Mouse (Mus musculus): ENCODE data around the gene Zxdc. TPM values are rescaled to one million over a fixed set of nuclear protein-coding genes. Genes with fewer than 3 reads are reported as not detected.

The Zxdc gene
- polyA plus RNA-seq, 1 experiment: not detected

DNA sequence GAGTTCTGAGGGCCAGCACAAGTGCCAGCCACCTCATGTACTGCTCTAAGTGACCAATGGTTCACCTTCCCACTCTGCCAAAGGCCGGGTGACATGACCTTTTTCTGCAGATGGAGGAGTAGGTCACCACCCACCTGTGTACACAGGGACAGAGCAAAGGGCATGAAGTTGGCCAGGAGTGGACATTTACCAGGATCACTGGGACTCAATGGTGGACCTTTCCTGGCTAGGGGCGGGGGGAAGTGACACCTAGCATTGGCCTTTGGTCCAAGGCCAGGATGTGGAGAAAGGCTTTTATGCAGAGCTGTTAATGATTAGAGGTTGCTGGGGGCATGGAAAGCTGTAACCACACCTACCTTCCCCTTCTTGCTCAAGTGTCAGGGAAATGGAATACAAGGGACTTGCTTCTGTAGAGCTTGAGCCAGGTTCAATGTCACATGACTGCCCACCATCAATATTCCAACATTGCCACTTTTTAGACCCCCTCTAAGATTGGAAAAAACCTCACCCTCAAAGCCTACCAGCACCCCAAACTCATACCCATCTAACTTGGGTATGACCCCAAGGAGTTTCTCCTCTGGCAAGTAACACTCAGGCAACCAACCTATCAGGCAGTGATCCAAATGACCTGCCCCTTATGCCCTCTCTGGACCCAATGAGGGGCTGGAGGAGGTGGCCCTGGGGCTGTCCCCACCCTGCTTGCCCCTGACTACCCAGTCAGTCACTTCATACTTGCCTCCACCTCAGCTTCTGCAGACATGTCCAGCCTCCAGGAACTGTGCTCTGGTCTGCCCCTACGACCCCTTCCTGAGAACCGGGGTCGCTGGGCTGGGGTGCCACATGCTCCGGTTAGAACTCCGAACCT, 36.5 kb upstream of the Zxdc start, which contains the start of gene Uroc1:
Gene Uroc1 (plus strand): TSS at position 724 of the 865 bp plus-strand sequence.
- Histone ChIP-seq H3K27ac (ENCODE audit: insufficient read depth, low read depth, low read length) (no peak within 1 kb of the TSS), H3K4me1 (ENCODE audit: control insufficient read depth, insufficient read depth, low read length) (no peaks in the 10 kb centered on the region), H3K4me3 (ENCODE audit: insufficient read depth, low read depth, low read length) (no peak within 1 kb of the TSS)
- TF ChIP-seq CTCF (IDR thresholded peaks at IDR 0.05; ENCODE audit: insufficient read depth, low read depth, low read length) (no peak), POLR2A (IDR thresholded peaks at IDR 0.05; ENCODE audit: insufficient read depth, low read depth, low read length) (no peak)
- WGBS: 90% methylated on average over 7 of the region's 7 CpGs

DNA sequence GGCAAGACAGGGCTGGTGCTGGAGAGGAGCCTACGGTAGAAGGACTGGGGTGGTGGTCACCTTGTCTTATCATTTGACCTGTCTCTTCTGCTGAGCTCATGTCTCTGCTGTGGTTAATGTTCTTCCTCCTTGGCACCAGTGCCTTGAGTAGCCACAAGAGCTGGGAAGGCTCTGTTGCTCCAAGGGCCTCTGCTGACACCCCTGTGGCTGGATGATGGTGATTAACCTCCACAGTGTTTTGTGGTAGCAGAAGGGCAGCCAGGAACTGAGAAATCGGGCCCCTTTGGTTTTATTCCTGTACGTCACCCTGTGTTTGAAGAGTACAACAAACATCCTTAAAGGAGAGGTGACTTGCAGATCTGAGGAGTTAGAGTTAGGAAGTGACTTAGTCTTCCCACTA, 35.0 kb upstream of the Zxdc start:
- WGBS: 84% methylated on average over 3 of the region's 3 CpGs
- Histone ChIP-seq H3K4me3 (ENCODE audit: insufficient read depth, low read depth, low read length) (no peak overlapping the region), H3K27ac (ENCODE audit: insufficient read depth, low read depth, low read length) (no peak overlapping the region), H3K4me1 (ENCODE audit: control insufficient read depth, insufficient read depth, low read length) (no peaks in the 10 kb centered on the region)
- TF ChIP-seq POLR2A (IDR thresholded peaks at IDR 0.05; ENCODE audit: insufficient read depth, low read depth, low read length): no peak
- TF ChIP-seq CTCF (IDR thresholded peaks at IDR 0.05; ENCODE audit: insufficient read depth, low read depth, low read length): no peak

DNA sequence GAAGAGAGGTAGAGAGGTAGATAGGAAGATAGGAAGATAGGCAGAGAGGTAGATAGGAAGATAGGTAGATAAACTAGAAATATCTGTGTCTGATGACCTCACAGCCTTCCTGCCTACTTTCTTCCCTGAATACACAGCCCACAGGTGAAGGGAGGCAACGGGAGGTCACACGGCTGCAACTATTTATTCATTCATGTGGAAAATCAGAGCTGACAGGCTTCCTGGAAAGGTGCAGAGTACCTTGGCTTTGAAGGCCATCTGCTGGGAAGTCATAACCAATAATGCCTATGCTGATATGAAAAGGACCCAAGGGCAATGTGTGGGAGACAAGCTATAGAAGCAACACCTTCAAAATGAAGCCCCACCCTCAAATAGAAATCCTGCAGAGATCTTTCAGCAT, 26.9 kb upstream of the Zxdc start:
- Histone ChIP-seq H3K27ac (ENCODE audit: insufficient read depth, low read depth, low read length) (no peak overlapping the region), H3K4me1 (ENCODE audit: control insufficient read depth, insufficient read depth, low read length) (no peaks in the 10 kb centered on the region), H3K4me3 (ENCODE audit: insufficient read depth, low read depth, low read length) (no peak overlapping the region)
- WGBS: 72% methylated on average over 2 of the region's 2 CpGs
- TF ChIP-seq CTCF (IDR thresholded peaks at IDR 0.05; ENCODE audit: insufficient read depth, low read depth, low read length): no peak
- TF ChIP-seq POLR2A (IDR thresholded peaks at IDR 0.05; ENCODE audit: insufficient read depth, low read depth, low read length): no peak

DNA sequence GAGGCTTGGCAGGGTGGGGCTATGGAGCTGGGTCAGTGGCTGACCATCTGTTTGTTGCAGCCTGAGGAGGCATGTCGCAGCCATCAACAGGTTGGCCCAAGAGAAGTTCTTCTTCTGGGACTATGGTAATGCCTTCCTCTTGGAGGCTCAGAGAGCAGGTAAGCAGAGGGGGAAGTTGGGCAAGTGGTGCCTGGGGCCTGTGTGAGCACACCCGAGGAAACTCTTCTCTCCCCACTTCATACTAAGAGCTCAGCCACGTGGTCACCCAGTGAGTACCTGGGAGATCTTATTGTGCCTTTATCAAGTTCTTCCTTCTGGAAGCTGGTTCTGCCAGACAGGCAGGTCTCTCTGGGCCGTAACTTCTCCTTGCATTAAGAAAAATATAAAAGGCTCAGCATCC, 22.1 kb upstream of the Zxdc start:
- Histone ChIP-seq H3K4me3 (ENCODE audit: insufficient read depth, low read depth, low read length) (no peak overlapping the region), H3K27ac (ENCODE audit: insufficient read depth, low read depth, low read length) (no peak overlapping the region), H3K4me1 (ENCODE audit: control insufficient read depth, insufficient read depth, low read length) (peaks cover 4% of the 10 kb centered on the region; the same call in 1 of the 2 replicates)
- TF ChIP-seq CTCF (IDR thresholded peaks at IDR 0.05; ENCODE audit: insufficient read depth, low read depth, low read length) (no peak), POLR2A (IDR thresholded peaks at IDR 0.05; ENCODE audit: insufficient read depth, low read depth, low read length) (no peak)
- 90% methylated on average over 4 of the region's 4 CpGs for WGBS

DNA sequence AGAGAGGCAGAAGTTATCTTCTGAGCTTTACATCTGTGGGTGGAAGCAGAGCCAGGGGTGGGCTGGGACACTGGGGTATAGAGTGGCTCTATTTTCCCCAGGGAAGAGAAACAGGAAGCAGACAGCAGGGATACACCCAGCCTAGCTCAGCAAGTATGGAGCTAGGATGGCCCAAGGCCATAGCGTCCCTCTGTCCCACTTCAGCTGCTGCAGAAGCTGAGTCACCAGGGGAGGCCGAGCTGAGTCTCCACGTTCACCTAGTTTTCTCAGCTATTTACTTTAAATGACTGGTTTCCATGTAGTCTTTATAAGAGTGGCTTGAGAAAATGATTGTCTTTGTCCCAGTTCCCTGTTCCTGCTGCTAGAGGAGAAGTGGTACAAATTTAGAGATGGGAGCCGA, 20.8 kb upstream of the Zxdc start:
- Histone ChIP-seq H3K4me3 (ENCODE audit: insufficient read depth, low read depth, low read length) (no peak overlapping the region), H3K27ac (ENCODE audit: insufficient read depth, low read depth, low read length) (no peak overlapping the region), H3K4me1 (ENCODE audit: control insufficient read depth, insufficient read depth, low read length) (peaks cover 4% of the 10 kb centered on the region; the same call in 1 of the 2 replicates)
- TF ChIP-seq CTCF (IDR thresholded peaks at IDR 0.05; ENCODE audit: insufficient read depth, low read depth, low read length) (no peak), POLR2A (IDR thresholded peaks at IDR 0.05; ENCODE audit: insufficient read depth, low read depth, low read length) (no peak)
- 52% methylated on average over 4 of the region's 4 CpGs for WGBS

DNA sequence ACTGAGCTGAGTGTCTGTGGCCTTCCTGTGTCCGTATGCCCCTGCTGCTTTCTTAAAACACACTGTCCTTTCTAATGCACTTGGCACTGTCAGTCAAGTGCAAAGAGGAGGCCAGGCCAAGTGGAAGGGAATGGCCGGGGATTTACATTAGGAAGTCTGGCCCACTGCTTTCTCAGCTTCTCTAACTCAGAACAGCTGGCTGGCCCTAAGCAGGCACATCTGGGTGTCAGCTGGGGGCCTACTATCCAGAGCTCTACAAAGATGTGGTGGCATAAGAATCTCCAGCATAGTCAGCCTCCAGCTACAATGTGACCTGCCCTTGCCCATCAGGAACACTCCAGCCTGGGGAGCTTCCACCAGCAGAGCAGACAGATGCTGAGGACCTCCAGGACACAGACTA, 19.3 kb upstream of the Zxdc start:
- H3K4me1 ChIP-seq (ENCODE audit: control insufficient read depth, insufficient read depth, low read length): peaks cover 4% of the 10 kb centered on the region; the same call in 1 of the 2 replicates
- H3K4me3 ChIP-seq (ENCODE audit: insufficient read depth, low read depth, low read length): no peak overlapping the region
- no peak overlapping the region for H3K27ac ChIP-seq (ENCODE audit: insufficient read depth, low read depth, low read length)
- 56% methylated on average over 2 of the region's 2 CpGs for WGBS
- TF ChIP-seq CTCF (IDR thresholded peaks at IDR 0.05; ENCODE audit: insufficient read depth, low read depth, low read length) (no peak), POLR2A (IDR thresholded peaks at IDR 0.05; ENCODE audit: insufficient read depth, low read depth, low read length) (no peak)

DNA sequence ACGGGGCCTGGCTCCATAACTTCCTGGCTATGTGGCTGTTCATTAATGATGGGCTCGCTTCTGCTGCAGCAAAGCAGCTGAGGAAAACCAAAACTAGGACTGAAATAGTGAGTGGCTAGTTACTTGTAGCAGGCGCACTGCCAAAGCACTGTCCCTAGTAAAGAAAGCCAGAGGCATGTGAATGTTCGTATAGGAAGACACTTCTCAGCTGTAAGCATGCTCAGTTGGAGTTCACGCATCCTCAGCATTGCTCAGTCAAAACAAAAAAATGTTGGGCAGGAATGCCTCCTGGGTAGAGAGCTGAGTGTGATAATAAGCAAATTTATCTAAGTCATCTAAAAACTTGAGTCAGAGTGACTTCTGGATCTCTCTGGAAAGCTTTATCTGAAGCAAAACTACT, 11.2 kb upstream of the Zxdc start:
- TF ChIP-seq POLR2A (IDR thresholded peaks at IDR 0.05; ENCODE audit: insufficient read depth, low read depth, low read length) (no peak), CTCF (IDR thresholded peaks at IDR 0.05; ENCODE audit: insufficient read depth, low read depth, low read length) (no peak)
- 68% methylated on average over 5 of the region's 5 CpGs for WGBS
- H3K4me1 ChIP-seq (ENCODE audit: control insufficient read depth, insufficient read depth, low read length): peaks cover 11% of the 10 kb centered on the region
- no peak overlapping the region for H3K27ac ChIP-seq (ENCODE audit: insufficient read depth, low read depth, low read length)
- H3K4me3 ChIP-seq (ENCODE audit: insufficient read depth, low read depth, low read length): no peak overlapping the region

DNA sequence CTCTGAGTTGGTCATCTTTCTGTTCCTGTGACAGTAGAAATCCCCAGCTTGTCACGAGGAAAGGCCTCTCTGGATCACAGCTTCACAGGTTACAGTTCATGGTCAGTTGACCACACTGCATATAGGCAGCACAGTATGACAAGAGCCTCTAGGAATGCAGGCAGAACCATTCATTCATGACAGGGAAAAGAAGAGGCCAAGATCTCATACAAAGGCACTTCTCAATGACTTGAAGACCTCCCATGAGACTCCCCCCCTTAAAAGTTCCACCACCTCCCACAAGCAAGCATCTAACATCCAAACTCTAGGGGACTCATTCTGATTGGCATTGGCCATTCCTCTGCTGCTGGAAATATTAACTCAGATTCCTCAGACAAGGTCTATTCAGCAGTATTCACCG, 9.8 kb upstream of the Zxdc start:
- H3K4me3 ChIP-seq (ENCODE audit: insufficient read depth, low read depth, low read length): no peak overlapping the region
- WGBS: 54% methylated on average over 2 of the region's 2 CpGs
- no peak for TF ChIP-seq CTCF (IDR thresholded peaks at IDR 0.05; ENCODE audit: insufficient read depth, low read depth, low read length)
- no peak for TF ChIP-seq POLR2A (IDR thresholded peaks at IDR 0.05; ENCODE audit: insufficient read depth, low read depth, low read length)
- H3K27ac ChIP-seq (ENCODE audit: insufficient read depth, low read depth, low read length): no peak overlapping the region
- H3K4me1 ChIP-seq (ENCODE audit: control insufficient read depth, insufficient read depth, low read length): peaks cover 11% of the 10 kb centered on the region

DNA sequence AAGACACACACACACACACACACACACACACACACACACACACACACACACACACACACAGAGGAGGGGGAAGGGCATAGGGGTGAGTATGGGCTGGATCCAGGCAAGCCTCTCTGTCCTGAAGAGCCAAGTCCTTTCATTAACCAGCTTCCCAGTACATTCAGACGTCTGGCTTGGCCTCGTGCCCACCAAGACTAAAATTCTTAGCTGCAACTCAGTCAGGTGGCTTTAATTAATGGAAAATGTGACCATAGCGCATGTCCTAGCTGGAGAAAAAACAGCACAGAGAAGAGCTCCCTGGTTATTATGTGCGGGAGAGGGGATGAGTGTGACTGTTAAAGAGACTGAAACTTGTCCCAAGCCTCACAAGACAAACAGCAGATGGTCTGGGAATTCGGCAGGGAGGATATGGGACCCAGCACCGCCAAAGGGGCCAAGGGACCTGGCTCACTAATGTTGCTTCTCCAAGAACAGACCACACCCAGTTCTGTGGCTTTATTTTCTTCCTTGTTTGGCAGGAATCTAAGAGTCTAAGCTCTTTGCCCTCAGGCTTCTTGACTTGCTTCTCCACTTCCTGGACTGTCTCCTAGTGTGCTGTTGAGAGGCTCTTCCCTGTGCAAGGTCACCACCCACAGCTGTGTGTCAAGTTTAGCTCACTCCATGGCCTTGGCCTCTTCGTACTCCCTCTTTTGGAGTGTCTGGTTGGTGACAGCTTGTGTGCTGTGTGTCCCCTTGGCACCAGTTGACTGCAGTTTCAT, 9.1 kb upstream of the Zxdc start:
- no peak overlapping the region for H3K4me3 ChIP-seq (ENCODE audit: insufficient read depth, low read depth, low read length)
- WGBS: 27% methylated on average over 7 of the region's 7 CpGs
- no peak for TF ChIP-seq CTCF (IDR thresholded peaks at IDR 0.05; ENCODE audit: insufficient read depth, low read depth, low read length)
- TF ChIP-seq POLR2A (IDR thresholded peaks at IDR 0.05; ENCODE audit: insufficient read depth, low read depth, low read length): no peak
- H3K4me1 ChIP-seq (ENCODE audit: control insufficient read depth, insufficient read depth, low read length): peaks cover 11% of the 10 kb centered on the region
- no peak overlapping the region for H3K27ac ChIP-seq (ENCODE audit: insufficient read depth, low read depth, low read length)

Data from olfactory bulb, adult 2 months (tissue).